Mouse (Mus musculus): ENCODE results near the gene Timm9.

GRCm38 (mm10) chr12:71136130-71136973 is at the start of gene Timm9, which contains the start of gene 2700049A03Rik:
- peak; percentile 52 for TF ChIP-seq POLR2A (IDR thresholded peaks at IDR 0.05; ENCODE audit: low read depth, low read length)
- no peak for TF ChIP-seq CTCF (IDR thresholded peaks at IDR 0.05; ENCODE audit: extremely low read depth, insufficient read depth, insufficient read length, insufficient replicate concordance)
